Mouse (Mus musculus) hindbrain, embryonic 11.5 days (tissue): ENCODE data around the gene Vars2. TPM values are rescaled to one million over a fixed set of nuclear protein-coding genes. Genes with fewer than 3 reads are reported as not detected.

Experiments
- ATAC-seq: fragments of 200-750 bp; cut with Nextera tagmentation; 2 replicates; pipeline ENCODE4 v1.8.0; 2017; ENCODE audit warnings: mild to moderate bottlenecking, moderate TSS enrichment, moderate library complexity; ENCODE audit not compliant: low FRiP score
- DNase-seq: peaks from one replicate; pipeline ENCODE4 v3.0.0-alpha.2; 2015; ENCODE audit warnings: low spot score
- H3K27ac ChIP-seq: fragments of 300-500 bp; sonication (generic); 2 replicates; pipeline ENCODE4 v1.5.1; 2014; ENCODE audit warnings: mild to moderate bottlenecking, low read depth, low read length
- H3K27me3 ChIP-seq: fragments of 300-500 bp; sonication (generic); 2 replicates; pipeline ENCODE4 v1.6.1; 2014; ENCODE audit warnings: mild to moderate bottlenecking, low read length, moderate library complexity, mixed read lengths; ENCODE audit not compliant: control insufficient read depth, insufficient read depth
- H3K36me3 ChIP-seq: fragments of 300-500 bp; sonication (generic); 2 replicates; pipeline ENCODE4 v1.6.1; 2014; ENCODE audit warnings: mild to moderate bottlenecking, low read length, moderate library complexity, mixed read lengths; ENCODE audit not compliant: control insufficient read depth, insufficient read depth
- H3K4me1 ChIP-seq: fragments of 300-500 bp; sonication (generic); replicated peaks from 2 replicates; pipeline ENCODE4 v1.6.1; 2014; ENCODE audit warnings: low read length, mixed read lengths; ENCODE audit not compliant: control insufficient read depth, insufficient read depth
- H3K4me2 ChIP-seq: fragments of 300-500 bp; sonication (generic); replicated peaks from 2 replicates; pipeline ENCODE4 v1.6.1; 2014; ENCODE audit warnings: mild to moderate bottlenecking, low read depth, low read length
- H3K4me3 ChIP-seq: fragments of 300-500 bp; sonication (generic); 2 replicates; pipeline ENCODE4 v1.5.1; 2014; ENCODE audit warnings: low read depth, low read length
- H3K9ac ChIP-seq: fragments of 300-500 bp; sonication (generic); 2 replicates; pipeline ENCODE4 v1.6.1; 2014; ENCODE audit warnings: low read depth, low read length
- H3K9me3 ChIP-seq: fragments of 300-500 bp; sonication (generic); 2 replicates; pipeline ENCODE4 v1.6.1; 2016; ENCODE audit warnings: low read length; ENCODE audit not compliant: control insufficient read depth
- WGBS: fragments of 180-500 bp; shearing (Covaris S2); extraction: QIAGEN DNeasy Blood & Tissue Kit; methylation state at CpG from one replicate; pipeline ENCODE4 v1.1.7; 2014; 5-methylcytosine and 5-hydroxymethylcytosine counted together
- polyA plus RNA-seq: library from polyadenylated mRNA; unstranded; fragments of >200 nt; fragmentation: Nextera tagmentation; extraction: Ambion mirVana; gene quantifications from 2 replicates; pipeline ENCODE4 v1.2.1, GENCODE M21; 2014

The Vars2 gene
- polyA plus RNA-seq, 1 experiment from 2014 or later, result 6.9 TPM

- Histone ChIP-seq H3K27ac (no peak overlapping the region), H3K27me3 (no peaks in the 10 kb centered on the region), H3K9me3 (no peaks in the 10 kb centered on the region), H3K4me1 (no peaks in the 10 kb centered on the region), H3K4me3 (no peak overlapping the region), H3K9ac (no peak overlapping the region), H3K36me3 (peaks cover 44% of the 10 kb centered on the region), H3K4me2 (no peak overlapping the region)
- DNase-seq (no peak), ATAC-seq (no peak)
- WGBS, result 91% methylated on average over 25 of the region's 25 CpGs
Observed at GRCm38 (mm10) chr17:35688347-35689175, 21.2 kb upstream of the Vars2 start.

GRCm38 (mm10) chr17:35685061-35685460 is 17.7 kb upstream of the Vars2 start:
- Histone ChIP-seq H3K4me3 (no peak overlapping the region), H3K27me3 (no peaks in the 10 kb centered on the region), H3K36me3 (peaks cover 40% of the 10 kb centered on the region), H3K27ac (no peak overlapping the region), H3K9ac (no peak overlapping the region), H3K4me1 (no peaks in the 10 kb centered on the region), H3K9me3 (no peaks in the 10 kb centered on the region), H3K4me2 (no peak overlapping the region)
- peak; percentile 17; the same call in 1 of the 2 replicates for ATAC-seq
- DNase-seq, result peak; percentile 48
- WGBS, result 69% methylated on average over 9 of the region's 9 CpGs

GRCm38 (mm10) chr17:35681986-35682385 is 14.6 kb upstream of the Vars2 start:
- no peaks in the 10 kb centered on the region for H3K4me1 ChIP-seq
- 88% methylated on average over 13 of the region's 13 CpGs for WGBS
- peaks cover 28% of the 10 kb centered on the region for H3K36me3 ChIP-seq
- no peak overlapping the region for H3K4me3 ChIP-seq
- DNase-seq (no peak), ATAC-seq (no peak)
- H3K27ac ChIP-seq, result no peak overlapping the region
- H3K9ac ChIP-seq, result no peak overlapping the region
- H3K9me3 ChIP-seq, result no peaks in the 10 kb centered on the region
- no peaks in the 10 kb centered on the region for H3K27me3 ChIP-seq
- H3K4me2 ChIP-seq, result no peak overlapping the region

GRCm38 (mm10) chr17:35680591-35680990 is 13.2 kb upstream of the Vars2 start:
- no peaks in the 10 kb centered on the region for H3K27me3 ChIP-seq
- H3K9me3 ChIP-seq, result no peaks in the 10 kb centered on the region
- no peak overlapping the region for H3K4me2 ChIP-seq
- H3K9ac ChIP-seq, result no peak overlapping the region
- DNase-seq (no peak), ATAC-seq (no peak)
- H3K27ac ChIP-seq, result no peak overlapping the region
- 34% methylated on average over 6 of the region's 6 CpGs for WGBS
- H3K36me3 ChIP-seq, result peaks cover 16% of the 10 kb centered on the region
- no peaks in the 10 kb centered on the region for H3K4me1 ChIP-seq
- H3K4me3 ChIP-seq, result no peak overlapping the region

GRCm38 (mm10) chr17:35673416-35674035 is 6.1 kb upstream of the Vars2 start, which contains the start of gene Gtf2h4:
TSS of gene Gtf2h4 (minus strand) at chr17:35673739.
- no peaks in the 10 kb centered on the region for H3K27me3 ChIP-seq
- DNase-seq (peak; percentile 96), ATAC-seq (peak; percentile 94)
- H3K4me1 ChIP-seq, result no peaks in the 10 kb centered on the region
- H3K27ac ChIP-seq, result no peak within 1 kb of the TSS
- peak within 1 kb of the TSS; percentile 82 for H3K9ac ChIP-seq
- H3K9me3 ChIP-seq, result no peaks in the 10 kb centered on the region
- 3% methylated on average over 23 of the region's 23 CpGs for WGBS
- no peaks in the 10 kb centered on the region for H3K36me3 ChIP-seq
- peak within 1 kb of the TSS; percentile 56 for H3K4me3 ChIP-seq
- H3K4me2 ChIP-seq, result peak within 1 kb of the TSS; percentile 65

- peaks cover 4% of the 10 kb centered on the region; the same call in 1 of the 2 replicates for H3K4me1 ChIP-seq
- ATAC-seq (no peak), DNase-seq (no peak)
- H3K27me3 ChIP-seq, result no peaks in the 10 kb centered on the region
- H3K9ac ChIP-seq, result no peak overlapping the region
- H3K4me3 ChIP-seq, result no peak overlapping the region
- no peaks in the 10 kb centered on the region for H3K9me3 ChIP-seq
- no peak overlapping the region for H3K27ac ChIP-seq
- no peaks in the 10 kb centered on the region for H3K36me3 ChIP-seq
- H3K4me2 ChIP-seq, result no peak overlapping the region; the same call in 1 of the 2 replicates
- WGBS, result 90% methylated on average over 6 of the region's 6 CpGs
Observed at GRCm38 (mm10) chr17:35672527-35672926, 5.1 kb upstream of the Vars2 start.

- H3K27ac ChIP-seq, result no peak overlapping the region
- WGBS, result 83% methylated on average over 6 of the region's 6 CpGs
- DNase-seq, result no peak
- no peak for ATAC-seq
- H3K36me3 ChIP-seq, result no peaks in the 10 kb centered on the region
- no peaks in the 10 kb centered on the region for H3K9me3 ChIP-seq
- H3K4me2 ChIP-seq, result no peak overlapping the region
- no peaks in the 10 kb centered on the region for H3K27me3 ChIP-seq
- no peak overlapping the region for H3K4me3 ChIP-seq
- H3K4me1 ChIP-seq, result peaks cover 4% of the 10 kb centered on the region; the same call in 1 of the 2 replicates
- H3K9ac ChIP-seq, result no peak overlapping the region
Observed at GRCm38 (mm10) chr17:35671846-35672245, 4.5 kb upstream of the Vars2 start.

GRCm38 (mm10) chr17:35669731-35670130 is 2.3 kb upstream of the Vars2 start:
- Histone ChIP-seq H3K4me1 (peaks cover 7% of the 10 kb centered on the region), H3K4me2 (no peak overlapping the region), H3K36me3 (no peaks in the 10 kb centered on the region), H3K27ac (no peak overlapping the region), H3K4me3 (no peak overlapping the region), H3K27me3 (no peaks in the 10 kb centered on the region), H3K9me3 (no peaks in the 10 kb centered on the region), H3K9ac (no peak overlapping the region)
- 92% methylated on average over 9 of the region's 9 CpGs for WGBS
- DNase-seq, result no peak
- no peak for ATAC-seq
